Mouse (Mus musculus) forebrain, postnatal 0 days (tissue): ENCODE measurements around the gene Abca12. TPM values are rescaled to one million over a fixed set of nuclear protein-coding genes. Genes with fewer than 3 reads are reported as not detected.

Experiments
- ATAC-seq: fragments of 200-750 bp; cut with Nextera tagmentation; 2 replicates; pipeline ENCODE4 v1.8.0; 2017; ENCODE audit warnings: mild to moderate bottlenecking, moderate library complexity
- DNase-seq: peaks from one replicate; pipeline ENCODE4 v3.0.0-alpha.2; 2015
- H3K27ac ChIP-seq: fragments of 300-500 bp; sonication (generic); 2 replicates; pipeline ENCODE4 v1.5.1; 2014; ENCODE audit warnings: low read depth, mild to moderate bottlenecking, antibody characterized with exemption, low read length, moderate library complexity, mixed read lengths
- H3K27me3 ChIP-seq: fragments of 300-500 bp; sonication (generic); 2 replicates; pipeline ENCODE4 v1.6.1; 2014; ENCODE audit warnings: mild to moderate bottlenecking, low read length, mixed read lengths; ENCODE audit not compliant: insufficient read depth
- H3K36me3 ChIP-seq: fragments of 300-500 bp; sonication (generic); 2 replicates; pipeline ENCODE4 v1.6.1; 2014; ENCODE audit warnings: mild to moderate bottlenecking, moderate library complexity; ENCODE audit not compliant: insufficient read depth
- H3K4me1 ChIP-seq: fragments of 300-500 bp; sonication (generic); 2 replicates; pipeline ENCODE4 v1.6.1; 2014; ENCODE audit warnings: antibody characterized with exemption; ENCODE audit not compliant: insufficient read depth
- H3K4me2 ChIP-seq: fragments of 300-500 bp; sonication (generic); 2 replicates; pipeline ENCODE4 v1.6.1; 2014; ENCODE audit warnings: low read depth, mild to moderate bottlenecking, moderate library complexity
- H3K4me3 ChIP-seq: fragments of 300-500 bp; sonication (generic); 2 replicates; pipeline ENCODE4 v1.5.1; 2014; ENCODE audit warnings: low read depth, low read length, mixed read lengths
- H3K9ac ChIP-seq: fragments of 300-500 bp; sonication (generic); 2 replicates; pipeline ENCODE4 v1.6.1; 2014; ENCODE audit warnings: mild to moderate bottlenecking
- H3K9me3 ChIP-seq: fragments of 300-500 bp; sonication (generic); 2 replicates; pipeline ENCODE4 v1.6.1; 2016; ENCODE audit warnings: low read length
- CTCF ChIP-seq: sonication (generic); IDR thresholded peaks from 2 replicates; pipeline ENCODE4 v1.5.1; 2016; ENCODE audit warnings: antibody characterized with exemption, control low read depth, low read depth
- WGBS: fragments of 180-500 bp; shearing (Covaris S2); extraction: QIAGEN DNeasy Blood & Tissue Kit; methylation state at CpG from one replicate; pipeline ENCODE4 v1.1.7; 2014; 5-methylcytosine and 5-hydroxymethylcytosine counted together
- polyA plus RNA-seq: library from polyadenylated mRNA; unstranded; fragments of >200 nt; fragmentation: Nextera tagmentation; extraction: Ambion mirVana; gene quantifications from 2 replicates; pipeline ENCODE4 v1.2.1, GENCODE M21; 2015
- total RNA-seq: library from RNA; depleted of rRNA; stranded (reverse); fragments of >200 nt; gene quantifications from 2 replicates; pipeline ENCODE4 v1.2.3, GENCODE M21; 2014; rRNA removed

Gene Abca12
- total RNA-seq (under 0.01 and 0.14 TPM in 2 replicates), polyA plus RNA-seq (0.02 and 0.04 TPM in 2 replicates)

GRCm38 (mm10) chr1:71414810-71415209 is at the start of gene Abca12:
Abca12 (minus strand) TSS chr1:71414910.
- Histone ChIP-seq H3K27me3 (no peaks in the 10 kb centered on the region), H3K36me3 (no peaks in the 10 kb centered on the region), H3K27ac (no peak within 1 kb of the TSS), H3K9ac (no peak within 1 kb of the TSS), H3K4me3 (no peak within 1 kb of the TSS), H3K9me3 (no peaks in the 10 kb centered on the region), H3K4me1 (no peaks in the 10 kb centered on the region), H3K4me2 (no peak within 1 kb of the TSS)
- DNase-seq, result no peak
- no peak for TF ChIP-seq CTCF
- WGBS, result 88% methylated on average over 7 of the region's 7 CpGs
- ATAC-seq, result no peak

- ATAC-seq, result no peak
- 75% methylated on average over 3 of the region's 3 CpGs for WGBS
- Histone ChIP-seq H3K9me3 (no peaks in the 10 kb centered on the region), H3K9ac (no peak overlapping the region), H3K4me3 (no peak overlapping the region), H3K36me3 (no peaks in the 10 kb centered on the region), H3K27ac (no peak overlapping the region), H3K4me1 (no peaks in the 10 kb centered on the region), H3K4me2 (no peak overlapping the region), H3K27me3 (no peaks in the 10 kb centered on the region)
- no peak for TF ChIP-seq CTCF
- no peak for DNase-seq
Observed at GRCm38 (mm10) chr1:71457961-71458360, 43.3 kb upstream of the Abca12 start.

- no peak overlapping the region for H3K27ac ChIP-seq
- no peak for TF ChIP-seq CTCF
- no peaks in the 10 kb centered on the region for H3K27me3 ChIP-seq
- DNase-seq (peak; percentile 48), ATAC-seq (peak; percentile 78)
- WGBS, result 61% methylated on average over 4 of the region's 4 CpGs
- no peaks in the 10 kb centered on the region for H3K4me1 ChIP-seq
- no peak overlapping the region for H3K4me3 ChIP-seq
- no peak overlapping the region for H3K9ac ChIP-seq
- no peaks in the 10 kb centered on the region for H3K36me3 ChIP-seq
- H3K4me2 ChIP-seq, result no peak overlapping the region
- no peaks in the 10 kb centered on the region for H3K9me3 ChIP-seq
Observed at GRCm38 (mm10) chr1:71447424-71447823, 32.7 kb upstream of the Abca12 start.

GRCm38 (mm10) chr1:71421741-71422333 is 7.1 kb upstream of the Abca12 start:
- no peaks in the 10 kb centered on the region for H3K27me3 ChIP-seq
- H3K27ac ChIP-seq, result no peak overlapping the region
- no peak overlapping the region for H3K9ac ChIP-seq
- H3K4me2 ChIP-seq, result no peak overlapping the region
- no peak for TF ChIP-seq CTCF
- no peaks in the 10 kb centered on the region for H3K4me1 ChIP-seq
- no peaks in the 10 kb centered on the region for H3K36me3 ChIP-seq
- no peaks in the 10 kb centered on the region for H3K9me3 ChIP-seq
- ATAC-seq (no peak), DNase-seq (no peak)
- 67% methylated on average over 13 of the region's 13 CpGs for WGBS
- H3K4me3 ChIP-seq, result no peak overlapping the region

- Histone ChIP-seq H3K36me3 (no peaks in the 10 kb centered on the region), H3K4me1 (no peaks in the 10 kb centered on the region), H3K9me3 (no peaks in the 10 kb centered on the region), H3K27ac (no peak overlapping the region), H3K4me2 (no peak overlapping the region), H3K9ac (no peak overlapping the region), H3K27me3 (no peaks in the 10 kb centered on the region), H3K4me3 (no peak overlapping the region)
- DNase-seq (peak; percentile 66), ATAC-seq (peak; percentile 87)
- TF ChIP-seq CTCF, result no peak
- WGBS, result 69% methylated on average over 5 of the region's 5 CpGs
Observed at GRCm38 (mm10) chr1:71418467-71418866, 3.8 kb upstream of the Abca12 start.

GRCm38 (mm10) chr1:71417951-71418350 is 3.2 kb upstream of the Abca12 start:
- Histone ChIP-seq H3K36me3 (no peaks in the 10 kb centered on the region), H3K4me1 (no peaks in the 10 kb centered on the region), H3K27ac (no peak overlapping the region), H3K4me2 (no peak overlapping the region), H3K9ac (no peak overlapping the region), H3K27me3 (no peaks in the 10 kb centered on the region), H3K4me3 (no peak overlapping the region), H3K9me3 (no peaks in the 10 kb centered on the region)
- no peak for TF ChIP-seq CTCF
- ATAC-seq, result no peak
- DNase-seq, result no peak
- 37% methylated on average over 5 of the region's 5 CpGs for WGBS

GRCm38 (mm10) chr1:71414084-71414483 is 626 bp downstream of the Abca12 start:
- no peaks in the 10 kb centered on the region for H3K36me3 ChIP-seq
- no peaks in the 10 kb centered on the region for H3K4me1 ChIP-seq
- TF ChIP-seq CTCF, result no peak
- no peak for ATAC-seq
- H3K27me3 ChIP-seq, result no peaks in the 10 kb centered on the region
- 61% methylated on average over 5 of the region's 6 CpGs for WGBS
- no peak for DNase-seq
- H3K4me3 ChIP-seq, result no peak overlapping the region
- no peaks in the 10 kb centered on the region for H3K9me3 ChIP-seq
- H3K9ac ChIP-seq, result no peak overlapping the region
- H3K4me2 ChIP-seq, result no peak overlapping the region
- no peak overlapping the region for H3K27ac ChIP-seq

- H3K4me2 ChIP-seq, result no peak overlapping the region
- no peak overlapping the region for H3K9ac ChIP-seq
- H3K36me3 ChIP-seq, result no peaks in the 10 kb centered on the region
- TF ChIP-seq CTCF, result no peak
- H3K9me3 ChIP-seq, result no peaks in the 10 kb centered on the region
- DNase-seq, result no peak
- 89% methylated on average over 11 of the region's 11 CpGs for WGBS
- no peaks in the 10 kb centered on the region for H3K4me1 ChIP-seq
- H3K27me3 ChIP-seq, result no peaks in the 10 kb centered on the region
- ATAC-seq, result no peak
- H3K27ac ChIP-seq, result no peak overlapping the region
- no peak overlapping the region for H3K4me3 ChIP-seq
Observed at GRCm38 (mm10) chr1:71413114-71413513, 1.6 kb downstream of the Abca12 start.
